Mouse (Mus musculus): ENCODE measurements around the gene Pnck. TPM values are rescaled to one million over a fixed set of nuclear protein-coding genes. Genes with fewer than 3 reads are reported as not detected.

Gene Pnck
- polyA plus RNA-seq, 1 experiment from 2014 or later = 22.4 TPM

GRCm38 (mm10) chrX:73626981-73627380 is 32.9 kb downstream of the Pnck start:
- no peaks in the 10 kb centered on the region for H3K9me3 ChIP-seq (replicated peaks; ENCODE audit: control insufficient read depth, low read length)
- no peak overlapping the region for H3K27ac ChIP-seq (ENCODE audit: low read length)
- H3K4me1 ChIP-seq (ENCODE audit: control insufficient read depth, insufficient read depth, low read length) = no peaks in the 10 kb centered on the region
- no peak overlapping the region for H3K4me3 ChIP-seq (replicated peaks; ENCODE audit: low read length)
- H3K36me3 ChIP-seq (ENCODE audit: control insufficient read depth, insufficient read depth, low read length) = no peaks in the 10 kb centered on the region
- no peak overlapping the region for H3K4me2 ChIP-seq (ENCODE audit: low read depth, low read length)
- H3K9ac ChIP-seq (ENCODE audit: low read length) = no peak overlapping the region
- H3K27me3 ChIP-seq (ENCODE audit: control insufficient read depth, insufficient read depth, low read length) = no peaks in the 10 kb centered on the region; the same call in 1 of the 2 replicates
- ATAC-seq (ENCODE audit: insufficient read depth, low FRiP score) = no peak

GRCm38 (mm10) chrX:73619890-73620289 is 40.0 kb downstream of the Pnck start:
- no peak for ATAC-seq (ENCODE audit: insufficient read depth, low FRiP score)
- no peaks in the 10 kb centered on the region for H3K36me3 ChIP-seq (ENCODE audit: control insufficient read depth, insufficient read depth, low read length)
- H3K27ac ChIP-seq (ENCODE audit: low read length) = no peak overlapping the region
- no peaks in the 10 kb centered on the region for H3K4me1 ChIP-seq (ENCODE audit: control insufficient read depth, insufficient read depth, low read length)
- no peak overlapping the region for H3K9ac ChIP-seq (ENCODE audit: low read length)
- H3K4me3 ChIP-seq (replicated peaks; ENCODE audit: low read length) = no peak overlapping the region
- 81% methylated on average over 2 of the region's 2 CpGs for WGBS
- H3K9me3 ChIP-seq (replicated peaks; ENCODE audit: control insufficient read depth, low read length) = no peaks in the 10 kb centered on the region
- no peaks in the 10 kb centered on the region; the same call in 1 of the 2 replicates for H3K27me3 ChIP-seq (ENCODE audit: control insufficient read depth, insufficient read depth, low read length)
- no peak overlapping the region for H3K4me2 ChIP-seq (ENCODE audit: low read depth, low read length)

GRCm38 (mm10) chrX:73619401-73619800 is 40.5 kb downstream of the Pnck start:
- no peak for ATAC-seq (ENCODE audit: insufficient read depth, low FRiP score)
- no peaks in the 10 kb centered on the region for H3K4me1 ChIP-seq (ENCODE audit: control insufficient read depth, insufficient read depth, low read length)
- no peak overlapping the region for H3K27ac ChIP-seq (ENCODE audit: low read length)

GRCm38 (mm10) chrX:73615876-73616275 is 44.0 kb downstream of the Pnck start:
- H3K4me3 ChIP-seq (replicated peaks; ENCODE audit: low read length) = no peak overlapping the region
- no peaks in the 10 kb centered on the region for H3K36me3 ChIP-seq (ENCODE audit: control insufficient read depth, insufficient read depth, low read length)
- H3K4me1 ChIP-seq (ENCODE audit: control insufficient read depth, insufficient read depth, low read length) = no peaks in the 10 kb centered on the region
- H3K4me2 ChIP-seq (ENCODE audit: low read depth, low read length) = no peak overlapping the region
- no peaks in the 10 kb centered on the region; the same call in 1 of the 2 replicates for H3K27me3 ChIP-seq (ENCODE audit: control insufficient read depth, insufficient read depth, low read length)
- no peaks in the 10 kb centered on the region for H3K9me3 ChIP-seq (replicated peaks; ENCODE audit: control insufficient read depth, low read length)
- WGBS = 93% methylated on average over 1 of the region's 1 CpGs
- no peak overlapping the region for H3K27ac ChIP-seq (ENCODE audit: low read length)
- no peak overlapping the region for H3K9ac ChIP-seq (ENCODE audit: low read length)
- no peak for ATAC-seq (ENCODE audit: insufficient read depth, low FRiP score)

More at GRCm38 (mm10) chrX:73619401-73619800, 40.5 kb downstream of the Pnck start:
- no peak overlapping the region for H3K4me3 ChIP-seq (replicated peaks; ENCODE audit: low read length)
- H3K4me2 ChIP-seq (ENCODE audit: low read depth, low read length) = no peak overlapping the region
- no peak overlapping the region for H3K9ac ChIP-seq (ENCODE audit: low read length)
- H3K9me3 ChIP-seq (replicated peaks; ENCODE audit: control insufficient read depth, low read length) = no peaks in the 10 kb centered on the region
- H3K27me3 ChIP-seq (ENCODE audit: control insufficient read depth, insufficient read depth, low read length) = no peaks in the 10 kb centered on the region; the same call in 1 of the 2 replicates
- no peaks in the 10 kb centered on the region for H3K36me3 ChIP-seq (ENCODE audit: control insufficient read depth, insufficient read depth, low read length)

GRCm38 (mm10) chrX:73613665-73614064 is 46.3 kb downstream of the Pnck start:
- H3K4me3 ChIP-seq (replicated peaks; ENCODE audit: low read length) = no peak overlapping the region
- no peaks in the 10 kb centered on the region for H3K27me3 ChIP-seq (ENCODE audit: control insufficient read depth, insufficient read depth, low read length)
- H3K4me1 ChIP-seq (ENCODE audit: control insufficient read depth, insufficient read depth, low read length) = no peaks in the 10 kb centered on the region
- H3K4me2 ChIP-seq (ENCODE audit: low read depth, low read length) = no peak overlapping the region
- 59% methylated on average over 4 of the region's 4 CpGs for WGBS
- H3K36me3 ChIP-seq (ENCODE audit: control insufficient read depth, insufficient read depth, low read length) = no peaks in the 10 kb centered on the region
- no peaks in the 10 kb centered on the region for H3K9me3 ChIP-seq (replicated peaks; ENCODE audit: control insufficient read depth, low read length)
- H3K27ac ChIP-seq (ENCODE audit: low read length) = peak overlapping the region; percentile 73
- H3K9ac ChIP-seq (ENCODE audit: low read length) = no peak overlapping the region
- peak; percentile 80 for ATAC-seq (ENCODE audit: insufficient read depth, low FRiP score)

Other genes starting within 250 kb of the Pnck start
- 0.11 and 0.30 TPM in 2 replicates for gene Zfp92, start 249.0 kb downstream of the Pnck start, polyA plus RNA-seq (2015; fragmentation: Nextera tagmentation; extraction: Ambion mirVana)
- gene Trex2, start 224.8 kb downstream of the Pnck start, polyA plus RNA-seq (2015; fragmentation: Nextera tagmentation; extraction: Ambion mirVana) = 12.3 and 24.8 TPM in 2 replicates
- gene Haus7, start 201.1 kb downstream of the Pnck start, polyA plus RNA-seq (2015; fragmentation: Nextera tagmentation; extraction: Ambion mirVana) = 49.6 and 50.9 TPM in 2 replicates
- gene Bgn, start 176.5 kb downstream of the Pnck start, polyA plus RNA-seq (2015; fragmentation: Nextera tagmentation; extraction: Ambion mirVana) = 87.2 and 114 TPM in 2 replicates
- gene Atp2b3, start 157.0 kb downstream of the Pnck start, polyA plus RNA-seq (2015; fragmentation: Nextera tagmentation; extraction: Ambion mirVana) = 0.26 and 0.59 TPM in 2 replicates
- 8.2 and 9.0 TPM in 2 replicates for gene Dusp9, start 20.7 kb downstream of the Pnck start, polyA plus RNA-seq (2015; fragmentation: Nextera tagmentation; extraction: Ambion mirVana)
- 6.7 and 7.1 TPM in 2 replicates for gene Slc6a8, start 13.0 kb upstream of the Pnck start, polyA plus RNA-seq (2015; fragmentation: Nextera tagmentation; extraction: Ambion mirVana)
- gene Bcap31, start 56.1 kb upstream of the Pnck start, polyA plus RNA-seq (2015; fragmentation: Nextera tagmentation; extraction: Ambion mirVana) = 290 and 308 TPM in 2 replicates
- gene Abcd1, start 56.5 kb upstream of the Pnck start, polyA plus RNA-seq (2015; fragmentation: Nextera tagmentation; extraction: Ambion mirVana) = 20.3 and 20.8 TPM in 2 replicates
- gene Plxnb3, start 97.0 kb upstream of the Pnck start, polyA plus RNA-seq (2015; fragmentation: Nextera tagmentation; extraction: Ambion mirVana) = 0.77 and 1.1 TPM in 2 replicates
- 4.8 and 15.1 TPM in 2 replicates for gene Srpk3, start 114.3 kb upstream of the Pnck start, polyA plus RNA-seq (2015; fragmentation: Nextera tagmentation; extraction: Ambion mirVana)
- 197 and 209 TPM in 2 replicates for gene Idh3g, start 126.8 kb upstream of the Pnck start, polyA plus RNA-seq (2015; fragmentation: Nextera tagmentation; extraction: Ambion mirVana)
- 248 and 275 TPM in 2 replicates for gene Ssr4, start 126.9 kb upstream of the Pnck start, polyA plus RNA-seq (2015; fragmentation: Nextera tagmentation; extraction: Ambion mirVana)
- gene Pdzd4, start 164.9 kb upstream of the Pnck start, polyA plus RNA-seq (2015; fragmentation: Nextera tagmentation; extraction: Ambion mirVana) = 0.69 and 0.96 TPM in 2 replicates
- gene Avpr2, start 232.0 kb upstream of the Pnck start, polyA plus RNA-seq (2015; fragmentation: Nextera tagmentation; extraction: Ambion mirVana) = 0.32 and 0.42 TPM in 2 replicates
- 9.8 and 12.9 TPM in 2 replicates for gene L1cam, start 236.0 kb upstream of the Pnck start, polyA plus RNA-seq (2015; fragmentation: Nextera tagmentation; extraction: Ambion mirVana)